Mouse (Mus musculus) ES-E14 (cell line): Measurements from ENCODE around the gene Plppr1.

Experiments
- HCFC1 ChIP-seq: IDR thresholded peaks from 2 replicates; pipeline ENCODE4 v1.6.1; 2012; ENCODE audit warnings: low read length, inconsistent platforms, borderline replicate concordance; ENCODE audit not compliant: insufficient read depth
- ZC3H11A ChIP-seq: IDR thresholded peaks from 2 replicates; pipeline ENCODE4 v1.6.1; 2012; ENCODE audit warnings: low read depth, mild to moderate bottlenecking, inconsistent platforms, low read length, borderline replicate concordance
- ZNF384 ChIP-seq: IDR thresholded peaks from 2 replicates; pipeline ENCODE4 v1.6.1; 2012; ENCODE audit warnings: low read depth, low read length, inconsistent platforms

DNA sequence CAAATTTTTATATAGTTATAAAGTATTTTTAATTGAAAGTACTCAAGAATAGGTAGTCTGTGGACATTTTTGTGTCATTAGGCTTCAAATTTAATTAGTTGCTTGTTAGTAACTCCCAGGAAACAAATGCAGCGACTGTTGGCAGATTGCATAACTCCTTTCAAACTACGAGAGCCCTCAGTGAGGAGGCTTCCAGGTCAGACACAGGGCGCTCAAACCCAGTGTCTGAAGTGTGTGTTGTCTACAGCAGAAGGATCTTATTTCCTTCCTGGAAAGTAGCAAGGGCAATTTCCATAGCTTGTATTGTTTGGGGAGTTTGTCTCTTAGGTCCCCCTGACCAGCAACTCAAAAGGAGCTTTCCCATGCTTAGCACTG is 173.9 kb downstream of the Plppr1 start:
- TF ChIP-seq ZC3H11A = no peak
- TF ChIP-seq ZNF384 = no peak
- TF ChIP-seq HCFC1 = no peak
